Mouse (Mus musculus) lung, adult 2 months (tissue): ENCODE measurements around the gene Gm15517.

Experiments
- CTCF ChIP-seq: fragments of 200-500 bp; IDR thresholded peaks from 2 replicates; pipeline ENCODE4 v1.5.1; 2011; ENCODE audit warnings: mild to moderate bottlenecking, low read length, control low read depth; ENCODE audit not compliant: insufficient read depth
- POLR2A ChIP-seq: fragments of 200-500 bp; IDR thresholded peaks from 2 replicates; pipeline ENCODE4 v1.6.1; 2011; ENCODE audit warnings: low read depth, mild to moderate bottlenecking, control low read depth, low read length, borderline replicate concordance; ENCODE audit errors: extremely low read depth

DNA sequence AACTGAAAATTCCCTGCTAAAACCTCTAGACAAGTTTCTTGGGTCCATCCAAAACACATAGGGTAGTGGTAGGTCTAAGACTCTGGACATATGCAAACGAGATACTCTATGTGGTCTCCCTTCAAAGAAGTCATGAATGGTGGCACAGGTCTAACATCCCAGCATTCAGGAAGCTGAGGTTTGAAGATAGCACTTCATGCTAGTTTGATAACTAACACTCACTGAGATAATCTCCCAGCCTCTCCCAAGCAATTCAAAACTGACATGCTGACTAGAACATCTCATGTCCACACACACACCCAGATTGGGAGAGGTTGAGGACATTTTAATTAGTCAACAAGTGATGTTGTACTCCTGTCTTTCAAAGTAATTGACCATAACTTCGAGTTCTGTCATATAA is 21.3 kb upstream of the Gm15517 start:
- no peak for TF ChIP-seq CTCF
- no peak for TF ChIP-seq POLR2A
